Mouse (Mus musculus) kidney, adult 8-10 months (tissue): ENCODE results near the gene Gm49403.
"Not testable (repeated sequence)": the region's sequence is repeated elsewhere in the genome, so short reads cannot be mapped to it uniquely, and the experiment has no call there.

Experiments
- DNase-seq, 2 experiments: peaks; one replicate each; pipeline ENCODE4 v3.0.0; 2022

Gm49403 gene

DNA sequence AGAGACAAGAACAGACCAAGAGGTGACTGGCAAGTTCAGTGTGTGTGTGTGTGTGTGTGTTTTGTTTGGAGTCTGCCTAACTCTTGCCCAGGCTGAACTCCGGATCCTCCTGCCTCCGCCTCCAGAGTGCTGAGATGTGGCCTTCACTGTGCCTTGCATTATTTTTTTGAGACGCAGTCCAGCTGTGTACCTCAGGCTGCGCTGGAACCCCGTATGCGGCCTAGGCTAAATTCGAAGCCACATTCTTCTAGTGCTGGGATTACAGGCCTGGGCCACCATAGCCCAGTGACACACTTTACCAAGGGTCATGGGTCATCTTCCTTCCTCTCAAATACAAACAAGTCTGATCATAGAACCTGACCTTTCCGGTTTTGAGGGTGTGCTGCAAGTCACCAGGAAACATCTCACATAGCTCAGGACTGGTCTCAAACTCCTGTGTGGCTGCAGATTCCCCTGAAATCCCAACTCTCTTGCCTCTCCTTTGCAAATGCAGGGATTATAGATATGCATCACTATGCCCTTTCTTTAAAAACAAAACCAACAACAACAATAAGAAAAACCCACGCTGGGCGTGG, 11.4 kb upstream of the Gm49403 start:
- no peak for DNase-seq

GRCm38 (mm10) chr19:8875031-8875430, 8.7 kb upstream of the Gm49403 start:
- no peak for DNase-seq

DNA sequence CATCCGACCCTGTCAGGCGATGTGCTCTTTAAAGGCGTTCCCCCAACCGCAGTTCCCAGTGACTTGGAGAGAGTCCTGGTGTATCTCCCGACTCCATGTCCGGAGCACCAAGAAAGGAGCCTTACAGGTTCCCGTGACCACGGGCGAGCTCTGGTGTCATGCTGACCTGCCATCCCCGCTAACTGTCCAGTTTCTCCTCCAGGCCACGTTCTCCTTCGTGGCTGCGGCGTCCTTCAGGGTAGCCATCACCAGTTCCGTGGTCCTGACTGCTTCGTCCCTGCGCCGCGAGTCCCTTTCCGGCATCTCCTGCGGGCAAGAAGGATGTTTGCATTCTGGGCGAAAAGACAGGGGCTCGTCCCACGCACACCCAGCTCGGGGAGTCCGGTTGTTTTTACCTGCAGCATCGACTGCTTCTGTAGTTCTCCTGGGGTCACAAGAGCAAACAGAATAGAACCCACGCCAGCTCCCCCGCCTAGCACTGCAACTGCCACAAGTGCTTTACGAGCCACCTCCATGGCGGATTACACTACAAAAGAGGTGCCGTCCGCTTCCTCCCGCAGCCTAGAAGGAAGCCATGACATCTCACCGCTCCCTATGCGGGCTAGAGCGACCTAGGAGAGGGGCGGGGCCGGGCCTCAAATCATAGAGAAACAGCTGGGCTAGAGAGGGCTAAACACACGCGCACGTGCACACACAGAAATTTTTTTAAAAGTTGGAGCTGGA, 3.3 kb upstream of the Gm49403 start, which contains the start of gene Uqcc3:
Uqcc3 (minus strand) TSS at position 613 of the 723 bp plus-strand sequence.
- peak; percentile 92 to 93 for DNase-seq

DNA sequence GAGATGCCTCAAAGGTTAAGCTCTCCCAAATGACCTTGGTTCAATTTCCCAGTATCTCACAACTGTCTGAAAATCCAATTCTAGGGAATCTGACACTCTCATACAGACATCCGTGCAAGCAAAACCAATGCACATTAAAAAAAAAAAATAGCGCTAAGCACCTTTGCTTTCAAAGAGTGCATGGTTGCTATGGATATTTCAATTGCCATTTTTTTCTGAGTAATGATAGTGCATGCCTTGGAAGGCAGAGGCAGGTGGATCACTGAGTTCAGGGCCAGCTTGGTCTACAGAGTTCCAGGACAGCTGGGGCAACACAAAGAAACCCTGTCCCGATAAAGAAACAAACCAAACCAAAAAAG, 2.7 kb upstream of the Gm49403 start:
- DNase-seq, result no peak

GRCm38 (mm10) chr19:8886916-8887584, 3.3 kb downstream of the Gm49403 start:
- DNase-seq, result no peak

DNA sequence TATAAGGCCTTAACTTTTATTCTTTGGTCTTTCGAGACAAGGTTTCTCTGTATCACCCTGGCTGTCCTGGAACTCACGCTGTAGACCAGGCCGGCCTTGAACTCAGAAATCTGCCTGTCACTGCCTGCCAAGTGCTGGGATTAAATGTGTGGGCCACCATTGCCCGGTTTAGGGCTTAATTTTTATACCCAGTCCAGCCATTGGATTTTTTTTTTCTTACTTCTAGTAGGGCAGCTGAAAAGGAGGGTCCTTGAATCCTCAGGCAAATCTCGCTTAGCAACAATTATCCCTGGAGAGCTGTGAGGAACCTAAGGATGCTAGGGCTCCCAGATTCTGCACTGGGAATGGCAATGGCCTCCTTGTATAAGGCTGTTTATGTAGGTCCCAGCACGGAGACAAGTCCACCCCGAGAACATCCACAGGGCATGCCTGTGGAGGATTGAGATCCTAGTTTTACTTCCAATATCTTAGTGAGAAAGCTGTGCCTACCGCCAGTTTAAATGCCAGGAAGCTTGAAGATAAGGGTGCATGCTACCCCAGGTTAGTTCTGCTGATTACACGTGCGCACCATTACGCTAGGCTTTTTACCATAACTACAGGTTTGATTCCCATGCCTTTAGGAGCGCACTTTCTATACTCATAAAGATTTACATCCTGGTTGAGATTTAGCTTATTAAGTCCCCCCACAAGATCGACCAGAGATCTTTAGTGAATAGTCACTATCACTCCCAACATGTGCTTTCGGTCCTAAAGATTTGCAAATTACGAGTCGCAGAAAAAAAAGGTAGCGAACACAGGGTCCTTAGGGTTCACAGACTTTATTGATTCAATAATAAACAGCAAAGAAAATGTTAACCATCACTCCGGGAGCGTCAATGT, 4.1 kb downstream of the Gm49403 start:
- DNase-seq, result no peak

DNA sequence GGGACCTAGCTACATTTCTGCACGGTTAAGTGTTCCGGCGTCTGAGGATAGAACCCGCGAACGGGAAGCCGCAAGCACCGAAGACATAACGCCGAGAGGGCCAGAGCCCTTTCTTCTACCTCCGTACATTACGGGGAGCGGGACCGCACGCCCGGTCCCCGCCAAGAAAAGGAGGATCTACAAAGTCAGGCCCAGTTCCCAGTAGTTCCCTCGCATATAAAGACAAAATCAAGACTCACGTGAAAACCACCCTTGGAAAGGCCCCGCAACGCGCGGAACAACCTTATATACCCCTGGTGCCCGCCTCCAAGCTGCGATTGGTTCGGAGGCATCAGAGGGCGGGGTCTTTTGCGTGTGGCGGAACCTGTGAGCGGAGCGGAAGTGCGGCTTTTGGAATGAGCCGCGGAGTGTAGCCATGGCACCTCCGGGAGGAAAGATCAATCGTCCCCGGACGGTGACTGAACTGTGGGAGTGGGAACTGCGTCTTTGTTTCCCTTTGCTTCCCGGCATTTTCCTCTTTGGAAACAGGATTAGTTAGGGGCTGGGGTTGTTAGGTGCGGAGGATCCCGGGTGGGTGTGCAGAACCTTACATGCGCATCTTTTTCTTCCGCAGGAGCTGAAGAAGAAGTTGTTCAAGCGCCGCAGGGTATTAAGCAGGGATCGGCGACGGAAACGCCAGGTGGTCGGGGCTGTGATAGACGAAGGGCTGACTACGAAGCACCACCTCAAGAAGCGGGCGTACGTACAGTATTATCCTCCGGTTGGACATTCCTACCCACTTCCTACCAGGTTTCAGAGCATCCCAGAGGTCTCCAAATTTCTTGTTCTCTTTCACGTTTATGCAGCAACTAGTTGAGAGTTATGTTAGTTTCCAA, 5.0 kb downstream of the Gm49403 start, which contains the start of the genes 1810009A15Rik and Gm49416:
1810009A15Rik (plus strand) TSS at position 343 of the 875 bp plus-strand sequence.
Gm49416 (plus strand) TSS at position 416 of the 875 bp plus-strand sequence.
- peak; percentile 94 to 95 for DNase-seq

- DNase-seq, result peak; percentile 75 to 84
Observed at GRCm38 (mm10) chr19:8892829-8893766, 9.4 kb downstream of the Gm49403 start, which contains the start of gene Ints5. Gene Ints5, plus strand, starts transcription at chr19:8893005.

DNA sequence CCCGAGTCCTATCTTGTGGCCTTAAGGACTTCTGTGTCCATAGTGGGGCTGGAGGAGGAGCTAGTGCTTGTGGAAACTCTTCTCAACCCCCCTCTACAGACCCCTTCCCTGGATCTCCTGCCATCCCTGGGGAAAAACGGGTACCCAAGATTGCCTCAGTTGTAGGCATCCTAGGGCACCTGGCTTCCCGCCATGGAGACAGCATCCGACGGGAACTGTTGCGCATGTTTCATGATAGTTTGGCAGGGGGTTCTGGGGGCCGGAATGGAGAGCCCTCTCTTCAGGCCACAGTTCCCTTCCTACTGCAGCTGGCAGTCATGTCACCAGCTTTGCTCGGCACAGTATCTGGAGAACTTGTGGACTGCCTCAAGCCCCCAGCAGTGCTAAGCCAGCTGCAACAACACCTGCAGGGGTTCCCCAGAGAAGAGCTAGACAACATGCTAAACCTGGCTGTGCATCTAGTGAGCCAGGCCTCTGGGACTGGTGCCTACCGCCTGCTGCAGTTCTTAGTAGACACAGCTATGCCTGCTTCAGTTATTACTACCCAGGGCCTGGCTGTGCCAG, 11.7 kb downstream of the Gm49403 start:
- no peak for DNase-seq

DNA sequence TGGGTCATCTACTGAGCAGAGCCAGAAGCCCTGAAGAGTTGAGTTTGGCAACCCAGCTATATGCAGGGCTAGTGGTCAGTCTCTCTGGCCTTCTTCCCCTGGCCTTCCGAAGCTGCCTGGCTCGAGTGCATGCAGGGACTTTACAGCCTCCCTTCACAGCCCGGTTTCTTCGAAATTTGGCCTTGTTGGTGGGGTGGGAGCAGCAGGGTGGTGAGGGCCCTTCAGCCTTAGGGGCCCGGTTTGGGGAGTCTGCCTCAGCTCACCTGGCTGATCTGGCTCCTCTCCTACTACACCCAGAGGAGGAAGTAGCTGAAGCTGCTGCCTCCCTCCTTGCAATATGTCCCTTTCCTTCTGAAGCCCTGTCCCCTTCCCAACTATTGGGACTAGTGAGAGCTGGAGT, 12.5 kb downstream of the Gm49403 start:
- not testable (repeated sequence) for DNase-seq

- DNase-seq, result peak; percentile 41 to 53
Observed at GRCm38 (mm10) chr19:8897211-8897864, 13.6 kb downstream of the Gm49403 start.

- peak; percentile 97 for DNase-seq
Observed at GRCm38 (mm10) chr19:8897865-8898495, 14.2 kb downstream of the Gm49403 start, which contains the start of gene Ganab. Gene Ganab, plus strand, starts transcription at chr19:8898071.

DNA sequence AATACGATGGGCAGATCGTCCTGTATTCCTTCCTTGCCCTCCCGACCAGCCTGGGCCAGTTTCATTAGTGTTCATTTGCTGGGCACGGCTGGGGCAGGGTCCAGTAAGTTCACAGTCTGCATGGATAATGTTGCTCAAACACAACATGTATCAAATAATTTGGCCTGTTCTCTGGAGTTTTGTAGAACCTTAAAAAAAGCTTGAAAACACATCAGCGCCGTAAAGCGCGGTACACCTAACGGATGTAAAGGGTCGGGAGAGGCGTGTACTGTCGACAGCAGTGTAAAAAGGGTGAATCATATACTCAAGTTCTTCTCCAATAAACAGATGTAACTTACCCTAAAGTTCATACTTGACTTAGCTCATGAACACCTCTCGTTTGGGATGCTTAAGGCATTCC, 14.8 kb downstream of the Gm49403 start:
- DNase-seq, result no peak

DNA sequence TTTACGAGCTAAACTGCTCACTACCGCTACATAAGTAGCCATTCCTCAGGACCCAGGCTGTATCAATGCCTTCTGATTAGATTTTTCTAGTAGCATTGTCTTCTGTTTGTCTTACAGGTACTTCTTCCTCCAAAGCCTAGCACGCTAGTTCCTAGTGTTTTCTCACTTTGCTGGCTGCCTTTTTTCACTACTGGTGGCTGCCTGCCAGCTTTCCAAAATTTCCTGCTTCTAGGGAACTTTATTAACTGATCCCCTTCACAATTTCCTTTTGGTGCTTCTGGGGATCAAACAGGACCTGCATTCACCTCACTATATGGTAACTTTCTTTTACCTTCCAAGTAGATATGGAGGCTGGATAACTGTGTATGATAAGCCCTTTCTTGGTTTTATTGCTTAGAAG, 15.3 kb downstream of the Gm49403 start:
- no peak for DNase-seq

GRCm38 (mm10) chr19:8903412-8903811, 19.7 kb downstream of the Gm49403 start:
- DNase-seq, result no peak

DNA sequence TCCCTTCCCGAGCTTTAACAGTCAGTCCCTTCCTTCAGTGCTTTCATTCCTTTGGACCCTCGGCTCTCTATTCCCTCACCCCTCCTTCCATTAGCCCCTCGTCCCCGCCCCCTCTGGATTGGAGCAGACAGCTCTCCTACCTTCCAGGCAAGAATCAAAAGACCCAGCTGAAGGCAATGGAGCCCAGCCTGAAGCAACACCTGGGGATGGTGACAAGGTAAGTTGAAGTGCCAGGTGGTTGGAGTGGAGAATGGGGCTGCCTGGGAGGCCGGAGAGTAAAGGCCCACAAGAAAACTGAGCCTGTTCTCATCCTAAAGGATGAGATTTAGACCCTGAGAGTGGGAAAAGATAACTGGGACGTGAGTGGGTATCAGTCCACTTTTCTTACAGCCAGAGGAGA, 24.8 kb downstream of the Gm49403 start:
- DNase-seq, result no peak

DNA sequence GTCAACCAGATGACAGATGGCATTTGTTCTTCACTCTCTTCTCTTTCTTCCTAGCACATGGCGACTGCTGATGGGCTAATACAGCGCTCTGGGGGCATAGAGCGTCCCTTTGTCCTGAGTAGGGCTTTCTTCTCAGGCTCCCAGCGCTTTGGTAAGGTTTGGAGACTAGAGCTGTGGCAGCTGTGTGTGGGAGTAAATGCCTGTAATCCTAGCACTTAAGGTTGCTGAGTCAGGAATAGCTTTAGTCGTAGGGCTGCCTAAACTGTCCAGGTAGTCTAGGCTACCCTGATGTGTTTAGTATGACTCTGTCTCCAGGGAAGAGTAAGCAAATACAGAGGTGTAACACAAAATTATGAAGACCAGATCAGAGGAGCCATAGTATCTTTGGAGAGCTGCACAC, 28.1 kb downstream of the Gm49403 start:
- DNase-seq, result no peak

DNA sequence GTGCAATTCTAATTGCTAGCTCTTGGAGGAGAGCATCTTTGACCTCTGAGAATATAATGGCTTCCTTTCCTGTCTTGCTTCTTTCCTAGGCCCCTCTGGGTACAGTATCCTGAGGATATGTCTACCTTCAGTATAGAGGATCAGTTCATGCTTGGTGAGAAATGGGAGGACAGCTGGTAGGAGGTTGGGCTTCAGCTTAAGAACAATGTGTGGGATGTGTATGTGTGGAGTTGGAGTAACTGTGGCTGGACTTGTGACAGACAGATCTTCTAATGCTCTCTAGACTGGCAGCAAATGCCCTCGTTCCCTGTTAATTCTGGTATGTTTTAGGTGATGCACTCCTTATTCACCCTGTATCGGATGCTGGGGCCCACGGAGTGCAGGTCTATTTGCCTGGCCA, 30.5 kb downstream of the Gm49403 start:
- no peak for DNase-seq

DNA sequence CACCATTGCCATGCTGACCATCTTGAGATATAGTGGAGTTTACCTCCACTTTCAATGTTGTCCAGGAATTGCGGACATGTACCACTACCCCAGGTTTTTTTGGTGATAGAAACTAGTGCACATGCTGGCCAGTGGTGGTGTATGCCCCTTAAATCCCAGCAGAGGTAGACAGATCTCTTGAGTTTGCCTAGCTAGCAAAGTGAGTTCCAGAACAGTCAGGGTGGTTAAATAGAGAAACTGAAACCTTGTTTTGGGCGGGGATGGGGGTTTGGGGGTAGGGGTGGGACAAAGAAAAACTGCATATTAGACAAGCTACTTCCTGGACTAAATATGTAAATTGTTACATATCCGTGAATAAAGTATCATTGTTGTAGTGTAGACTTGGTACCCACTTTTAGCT, 35.3 kb downstream of the Gm49403 start:
- DNase-seq, result no peak
